Mouse (Mus musculus) 416B (cell line): ENCODE measurements at regions not wholly inside any gene's neighbourhood (a gene's known extent, or its start where the extent isn't known, plus 50 kb on each side); places are given as distances from the start of the nearest gene placed in this dataset.

Source experiments
- DNase-seq: peaks from one replicate; pipeline ENCODE4 v3.0.0; 2011; ENCODE audit warnings: low read depth

DNA sequence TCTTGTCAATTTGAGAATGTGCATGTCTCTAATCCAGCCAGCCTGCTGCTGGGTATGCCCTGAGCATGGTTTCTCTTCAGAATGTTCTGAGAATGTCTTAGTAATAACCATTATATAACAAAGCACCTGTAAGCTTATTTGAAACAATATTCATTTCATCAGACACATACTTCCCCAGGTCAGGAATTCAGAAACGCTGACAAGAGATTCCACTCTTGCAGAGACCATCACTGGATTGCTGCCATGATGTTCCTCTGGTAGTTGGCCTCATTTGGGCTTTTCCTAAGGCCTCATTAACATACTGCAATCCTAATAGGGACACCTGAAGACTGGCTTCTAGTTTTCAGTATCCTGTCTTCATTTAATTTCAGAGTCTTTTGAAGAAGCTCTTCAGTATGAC lies 642.5 kb upstream of the Adamts5 start:
- no peak for DNase-seq

GRCm38 (mm10) chr16:86536479-86536878 lies 634.9 kb upstream of the Adamts5 start:
- no peak for DNase-seq

DNA sequence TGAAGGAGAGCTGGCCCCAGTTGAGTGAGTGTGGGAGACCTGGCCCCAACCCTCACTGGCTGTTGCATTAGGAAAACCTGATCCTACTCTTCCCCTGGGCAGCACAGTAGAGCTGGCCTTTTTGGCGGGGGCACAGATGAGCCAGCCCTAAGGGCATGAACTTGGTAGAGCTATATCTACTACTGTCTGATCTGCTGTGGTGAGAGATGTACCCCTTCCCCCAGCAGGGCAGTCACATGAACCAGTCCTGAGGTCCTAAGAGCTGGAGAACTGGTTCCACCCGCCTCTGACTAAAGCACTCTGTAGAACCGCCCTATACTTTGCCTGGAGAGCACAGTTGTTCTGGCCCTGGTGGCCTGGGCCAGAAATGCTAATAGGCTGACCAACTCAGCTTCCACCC lies 622.5 kb upstream of the Adamts5 start:
- no peak for DNase-seq

GRCm38 (mm10) chr16:86516935-86517334 lies 615.3 kb upstream of the Adamts5 start:
- DNase-seq, result no peak

GRCm38 (mm10) chr16:86516144-86516543 lies 614.5 kb upstream of the Adamts5 start:
- DNase-seq, result no peak

- no peak for DNase-seq
Observed at GRCm38 (mm10) chr16:86501074-86501952, 599.7 kb upstream of the Adamts5 start.

DNA sequence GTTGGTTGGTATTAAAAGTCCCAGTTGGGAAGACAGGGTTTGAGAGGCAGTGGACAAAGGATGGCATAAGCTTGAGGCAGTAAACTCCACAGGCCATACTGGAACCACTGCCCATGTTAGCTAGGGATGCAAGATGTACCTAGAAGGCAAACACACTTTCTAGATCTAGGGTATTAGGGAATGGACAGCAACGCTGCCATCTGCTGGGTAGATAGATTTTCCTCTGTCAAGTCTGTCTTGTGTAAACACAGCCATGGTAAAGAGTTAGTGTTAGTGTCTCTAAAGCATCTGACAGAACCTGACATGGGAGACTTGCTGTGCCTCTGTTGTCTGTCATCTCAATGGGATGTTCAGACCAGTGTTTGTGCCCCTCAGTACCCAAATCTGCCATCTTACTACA lies 573.5 kb upstream of the Adamts5 start:
- no peak for DNase-seq

DNA sequence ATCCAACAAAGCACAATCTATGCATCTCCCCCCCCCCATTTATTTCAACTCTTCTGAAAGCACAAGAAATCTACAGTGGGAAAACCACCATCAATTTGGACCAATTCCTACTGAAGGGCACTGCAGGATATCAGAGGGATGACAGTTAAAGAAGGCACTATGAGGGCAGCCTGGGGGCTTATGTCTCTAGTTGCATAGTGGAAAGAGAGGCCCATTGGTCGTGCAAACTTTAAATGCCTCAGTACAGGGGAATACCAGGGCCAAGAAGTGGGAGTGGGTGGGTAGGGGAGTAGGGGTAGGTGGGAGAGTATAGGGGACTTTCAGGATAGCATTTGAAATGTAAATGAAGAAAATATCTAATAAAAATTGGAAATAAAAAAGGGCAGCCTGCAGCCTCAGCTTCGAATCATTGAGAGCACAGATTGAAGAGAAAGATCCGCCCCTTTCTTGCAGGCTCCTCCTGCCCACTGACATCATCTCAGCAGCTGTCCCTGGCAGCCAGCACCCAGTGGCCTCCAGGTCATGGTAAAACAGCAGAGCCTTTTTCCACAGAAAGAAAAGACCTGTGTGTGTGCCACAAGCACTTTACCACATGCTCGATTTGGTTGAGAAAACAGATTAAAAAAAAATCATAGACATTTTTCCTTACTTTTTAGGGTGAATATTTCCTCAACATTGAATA lies 571.6 kb upstream of the Adamts5 start:
- no peak for DNase-seq

GRCm38 (mm10) chr16:86461073-86461472 lies 559.4 kb upstream of the Adamts5 start:
- no peak for DNase-seq

DNA sequence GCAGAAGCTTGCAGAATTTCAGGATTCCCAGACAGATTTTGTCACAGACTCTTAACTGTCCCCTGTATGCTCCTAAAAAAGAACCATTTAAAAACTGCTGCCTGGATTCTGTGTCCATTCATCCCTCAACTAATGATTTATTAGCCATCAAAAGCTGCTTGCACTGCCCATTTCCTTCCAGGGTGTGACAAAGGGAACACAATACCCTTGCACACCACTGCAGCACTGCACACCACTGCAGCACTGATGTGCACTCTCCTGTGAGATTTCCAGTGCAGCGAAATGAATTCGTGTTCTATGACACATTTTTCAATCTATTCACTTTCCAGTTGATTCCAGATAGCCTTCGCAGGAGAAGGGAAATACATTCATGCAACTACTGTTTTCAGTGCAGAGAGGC lies 555.0 kb upstream of the Adamts5 start:
- DNase-seq, result no peak

DNA sequence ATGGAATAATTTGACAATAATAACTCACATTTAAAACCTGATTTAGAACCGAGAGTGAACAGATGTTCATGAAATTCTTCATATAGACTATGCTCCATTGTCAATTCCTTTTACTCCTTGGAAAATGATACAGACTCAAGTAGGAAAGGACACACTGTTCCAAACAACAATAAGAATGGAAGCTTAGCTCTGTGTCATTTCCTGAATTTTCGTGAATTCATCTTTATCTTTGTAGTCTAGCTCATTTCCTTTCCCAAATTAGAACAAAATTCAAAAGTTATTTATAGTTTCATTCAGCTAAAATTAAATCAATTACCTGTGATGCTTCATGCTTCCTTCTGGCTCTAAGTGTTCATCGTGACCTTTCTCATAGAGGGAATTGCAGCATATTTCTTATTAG lies 553.2 kb upstream of the Adamts5 start:
- no peak for DNase-seq

DNA sequence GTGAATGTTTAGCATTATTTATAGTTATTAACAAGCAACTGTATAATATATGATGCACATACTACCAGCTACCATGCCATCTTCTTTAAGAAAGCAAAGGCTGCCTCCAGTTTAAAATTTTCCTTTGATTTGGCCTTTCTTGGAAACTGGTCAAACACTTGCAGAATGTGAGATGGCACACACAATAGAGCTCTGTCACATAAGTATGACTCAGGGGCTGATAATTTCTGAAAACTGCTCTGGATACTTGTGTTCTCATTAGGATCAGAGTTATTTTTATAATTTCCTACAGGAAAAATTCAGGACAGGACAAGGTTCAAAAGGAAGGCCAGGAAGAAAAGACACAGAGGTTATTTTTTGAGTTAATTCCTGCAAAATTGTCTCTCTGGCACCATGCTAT lies 552.4 kb upstream of the Adamts5 start:
- no peak for DNase-seq

DNA sequence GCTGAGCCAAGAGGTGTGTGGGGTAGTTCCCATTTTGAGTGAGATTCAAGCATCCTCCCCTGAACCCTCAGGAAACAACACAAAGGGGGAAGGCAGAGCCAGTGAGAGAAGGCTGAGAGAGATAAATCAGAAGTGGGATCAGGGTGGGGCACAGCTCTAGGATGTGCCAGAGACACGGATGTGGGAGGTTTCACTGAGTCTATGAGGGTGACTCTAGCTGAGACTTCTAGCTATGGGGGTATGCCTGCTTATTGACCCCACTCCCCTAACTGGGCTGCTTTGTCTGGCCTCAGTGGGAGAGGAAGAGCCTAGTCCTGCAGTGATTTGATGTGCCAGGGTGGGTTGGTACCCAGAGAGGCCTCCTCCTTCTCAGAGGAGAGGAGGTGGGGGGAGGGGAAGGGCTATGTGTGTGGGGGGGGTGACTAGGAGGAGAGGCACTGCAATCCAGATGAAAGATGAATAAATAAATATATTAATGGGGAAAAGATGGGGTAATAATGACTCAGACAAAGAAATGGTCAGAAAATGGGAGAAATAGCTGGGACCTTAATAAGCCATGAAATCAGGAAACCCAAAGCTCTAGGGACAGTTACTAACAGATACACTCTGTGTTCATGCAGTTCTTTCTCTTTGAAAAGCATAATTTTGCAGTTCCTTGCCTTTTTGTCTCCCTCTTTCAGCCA lies 547.0 kb upstream of the Adamts5 start:
- no peak for DNase-seq

DNA sequence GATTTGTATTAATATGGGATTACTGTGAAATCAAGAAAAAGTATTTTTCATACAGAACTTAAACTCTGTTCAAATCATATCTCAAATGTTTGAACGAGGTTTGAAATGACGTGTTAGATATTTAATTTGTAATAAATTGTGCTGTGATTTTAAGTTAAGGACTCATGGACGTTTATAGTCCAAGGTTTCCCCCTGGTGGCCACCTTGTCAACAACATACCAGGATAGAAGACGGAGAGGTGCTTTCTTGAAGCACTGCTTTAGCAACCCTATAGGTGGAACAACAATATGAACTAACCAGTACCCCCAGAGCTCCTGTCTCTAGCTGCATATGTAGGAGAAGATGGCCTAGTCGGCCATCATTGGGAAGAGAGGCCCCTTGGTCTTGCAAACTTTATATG lies 517.8 kb upstream of the Adamts5 start:
- DNase-seq, result peak; percentile 62

DNA sequence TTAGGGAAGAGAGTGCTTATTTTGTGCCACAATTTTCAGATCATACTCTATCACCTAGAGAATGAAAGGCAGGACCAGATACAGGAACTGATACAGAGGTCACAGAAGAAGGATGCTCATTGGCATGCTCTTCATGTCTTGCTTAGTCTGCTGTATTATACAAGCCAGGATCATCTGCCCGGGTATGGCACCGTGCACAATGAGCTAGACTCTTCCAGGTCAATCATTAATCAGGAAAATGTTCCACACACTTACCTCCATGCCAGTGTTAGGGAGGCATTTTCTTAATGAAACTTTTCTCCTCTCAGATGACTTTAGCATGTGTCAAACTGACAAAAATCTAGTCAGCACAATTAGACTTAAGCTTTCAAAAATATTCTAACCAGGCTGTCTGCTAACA lies 502.7 kb upstream of the Adamts5 start:
- DNase-seq, result no peak

DNA sequence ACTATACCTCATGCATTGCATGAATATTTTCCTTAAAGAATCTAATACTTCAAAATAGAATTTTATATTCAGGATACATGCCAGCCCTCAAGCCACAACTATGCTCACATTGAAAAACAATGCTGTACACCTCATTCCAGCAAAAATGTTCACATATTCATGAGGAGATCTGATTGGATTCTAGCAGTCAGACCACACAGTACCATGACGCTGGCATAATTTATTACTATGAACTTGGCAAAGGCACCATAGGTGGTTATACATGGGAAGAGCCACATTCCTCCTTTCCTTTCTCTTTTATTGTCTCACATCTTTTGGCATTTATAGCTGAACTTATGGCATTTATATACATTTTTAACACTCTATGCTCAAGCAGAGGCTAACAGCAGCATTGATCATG lies 499.8 kb upstream of the Adamts5 start:
- no peak for DNase-seq

- no peak for DNase-seq
Observed at GRCm38 (mm10) chr16:86399288-86399687, 497.7 kb upstream of the Adamts5 start.

DNA sequence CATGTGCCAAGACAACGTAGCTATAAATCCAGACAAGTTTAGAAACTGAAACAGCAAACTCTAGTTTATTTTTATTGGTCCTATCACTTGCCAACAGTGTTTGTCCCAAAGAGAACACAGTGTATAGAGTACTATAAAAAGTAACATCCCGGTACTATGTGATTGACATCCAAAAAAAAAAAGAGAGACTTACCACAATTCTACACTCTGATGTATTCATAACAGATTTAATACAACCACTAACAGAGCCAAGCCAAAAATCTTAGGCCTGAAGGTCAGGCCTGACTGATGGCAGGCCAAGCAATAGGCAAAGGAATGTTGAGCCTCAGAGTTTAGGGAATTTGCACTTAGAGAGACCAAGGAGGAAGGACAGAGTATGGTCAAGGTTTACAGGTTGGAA lies 495.9 kb upstream of the Adamts5 start:
- no peak for DNase-seq

GRCm38 (mm10) chr16:86389063-86389723 lies 487.6 kb upstream of the Adamts5 start:
- DNase-seq, result no peak

DNA sequence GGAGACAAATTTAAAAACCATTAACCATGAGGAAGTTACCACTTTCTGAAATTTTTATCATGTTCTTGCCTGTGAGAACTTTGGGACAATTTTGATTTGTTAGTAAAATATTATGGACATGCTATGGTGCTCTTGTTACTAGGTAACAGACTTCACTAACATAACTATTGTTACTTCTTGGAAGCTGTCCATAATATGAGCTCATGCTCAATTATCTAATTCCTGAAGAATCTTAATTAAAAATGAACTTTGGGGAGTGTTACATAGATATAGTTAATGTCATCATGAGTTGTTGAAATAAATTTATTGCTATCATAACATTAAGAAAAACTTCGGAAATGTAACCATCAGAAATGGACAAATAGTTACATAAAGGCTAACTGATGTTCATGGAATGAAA lies 486.5 kb upstream of the Adamts5 start:
- no peak for DNase-seq

DNA sequence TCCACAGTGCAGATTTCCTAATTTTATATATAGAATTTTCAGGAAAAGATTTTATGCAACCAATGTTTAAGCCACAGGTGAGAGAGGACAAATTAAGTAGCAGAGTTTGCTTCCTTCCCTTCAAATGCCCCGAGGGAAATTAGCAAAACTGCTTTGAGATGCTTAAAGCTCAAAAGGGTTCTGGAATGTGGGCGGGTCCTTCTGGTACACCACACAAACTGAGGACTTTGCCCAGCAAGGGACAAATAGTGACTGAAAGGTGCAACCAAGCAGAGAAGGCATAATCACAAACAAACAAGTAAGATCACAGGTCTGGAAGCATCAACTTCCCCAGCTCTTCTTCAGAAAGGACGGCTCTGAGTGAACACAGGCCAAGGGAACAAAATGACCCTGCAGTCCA lies 476.4 kb upstream of the Adamts5 start:
- DNase-seq, result no peak

DNA sequence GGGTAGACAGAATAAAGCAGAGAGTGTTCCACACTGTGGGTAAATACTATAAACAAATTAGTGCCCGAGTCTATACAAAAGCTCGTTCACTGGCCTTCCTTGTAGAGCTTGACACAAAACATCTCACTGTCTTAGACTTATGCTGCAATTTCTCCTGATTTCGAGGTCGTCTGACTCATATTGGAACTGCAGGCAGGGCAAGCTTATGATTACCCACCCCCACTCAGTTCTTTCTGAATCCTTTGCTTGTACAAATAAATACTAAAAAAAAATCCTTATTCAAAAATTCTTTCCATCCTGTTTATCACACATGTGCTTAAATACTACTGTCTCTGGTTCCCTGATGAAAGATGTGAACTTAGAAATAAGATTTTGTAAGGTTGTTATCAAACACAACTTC lies 470.0 kb upstream of the Adamts5 start:
- DNase-seq, result no peak

DNA sequence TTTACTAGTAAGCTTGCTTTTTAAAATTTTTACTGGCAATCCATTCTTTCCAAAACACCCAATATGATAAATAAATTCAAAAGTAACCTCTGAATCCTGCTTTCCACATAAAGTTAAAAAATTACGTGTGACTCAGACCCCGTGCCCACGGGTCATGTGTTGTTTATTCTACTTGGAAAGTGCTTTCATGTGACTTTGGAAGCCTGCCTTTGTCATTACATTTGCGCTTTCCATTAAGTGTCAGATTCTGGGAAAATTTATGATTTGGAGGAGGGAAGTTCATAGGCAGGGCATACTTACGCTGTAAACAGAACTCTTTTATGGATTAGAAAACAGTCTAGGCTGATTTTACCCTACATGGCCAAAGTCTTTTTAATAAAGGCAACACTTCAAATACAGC lies 466.8 kb upstream of the Adamts5 start:
- no peak for DNase-seq
